Mouse (Mus musculus): ENCODE data around the gene Ilvbl. TPM values are rescaled to one million over a fixed set of nuclear protein-coding genes. Genes with fewer than 3 reads are reported as not detected.
"Not testable (repeated sequence)": the region's sequence is repeated elsewhere in the genome, so short reads cannot be mapped to it uniquely, and the experiment has no call there.

The Ilvbl gene
- total RNA-seq, 2 experiments from 2014 or later, result 38.3 to 85.5 TPM

GRCm38 (mm10) chr10:78589291-78589690 is 15.1 kb downstream of the Ilvbl start:
- no peak for ATAC-seq (replicated peaks; ENCODE audit: low FRiP score, low TSS enrichment, poor library complexity, severe bottlenecking)

- ATAC-seq (replicated peaks; ENCODE audit: low FRiP score, low TSS enrichment, poor library complexity, severe bottlenecking), result no peak
These were observed 15.8 kb downstream of the Ilvbl start for GRCm38 (mm10) chr10:78589901-78590300.

- ATAC-seq (replicated peaks; ENCODE audit: low FRiP score, low TSS enrichment, poor library complexity, severe bottlenecking), result 0 out of 2 replicates have a peak, but pooled peaks have one; percentile 35
These were observed 16.6 kb downstream of the Ilvbl start for GRCm38 (mm10) chr10:78590744-78591143.

- ATAC-seq (replicated peaks; ENCODE audit: low FRiP score, low TSS enrichment, poor library complexity, severe bottlenecking), result no peak; the same call in 1 of the 2 replicates
These were observed 17.5 kb downstream of the Ilvbl start, which contains the start of gene Syde1 for GRCm38 (mm10) chr10:78591406-78592328. TSS of gene Syde1 (minus strand) at chr10:78591964.

GRCm38 (mm10) chr10:78592856-78593379 is 18.8 kb downstream of the Ilvbl start:
- no peak for ATAC-seq (replicated peaks; ENCODE audit: low FRiP score, low TSS enrichment, poor library complexity, severe bottlenecking)

- no peak for ATAC-seq (replicated peaks; ENCODE audit: low FRiP score, low TSS enrichment, poor library complexity, severe bottlenecking)
These were observed 19.6 kb downstream of the Ilvbl start for GRCm38 (mm10) chr10:78593736-78594135.

- no peak for ATAC-seq (replicated peaks; ENCODE audit: low FRiP score, low TSS enrichment, poor library complexity, severe bottlenecking)
These were observed 20.0 kb downstream of the Ilvbl start for GRCm38 (mm10) chr10:78594157-78594556.

GRCm38 (mm10) chr10:78594566-78594965 is 20.4 kb downstream of the Ilvbl start:
- no peak for ATAC-seq (replicated peaks; ENCODE audit: low FRiP score, low TSS enrichment, poor library complexity, severe bottlenecking)

GRCm38 (mm10) chr10:78599865-78600264 is 25.7 kb downstream of the Ilvbl start:
- no peak for ATAC-seq (replicated peaks; ENCODE audit: low FRiP score, low TSS enrichment, poor library complexity, severe bottlenecking)

GRCm38 (mm10) chr10:78605080-78605479 is 30.9 kb downstream of the Ilvbl start:
- ATAC-seq (replicated peaks; ENCODE audit: low FRiP score, low TSS enrichment, poor library complexity, severe bottlenecking), result peak; percentile 74; the same call in 1 of the 2 replicates

- ATAC-seq (replicated peaks; ENCODE audit: low FRiP score, low TSS enrichment, poor library complexity, severe bottlenecking), result no peak
These were observed 33.5 kb downstream of the Ilvbl start for GRCm38 (mm10) chr10:78607602-78608001.

- no peak for ATAC-seq (replicated peaks; ENCODE audit: low FRiP score, low TSS enrichment, poor library complexity, severe bottlenecking)
These were observed 43.8 kb downstream of the Ilvbl start, which contains the start of gene Olfr1357 for GRCm38 (mm10) chr10:78617974-78618373. TSS of gene Olfr1357 (minus strand) at chr10:78618074.

GRCm38 (mm10) chr10:78623143-78623542 is 49.0 kb downstream of the Ilvbl start:
- not testable (repeated sequence) for ATAC-seq (replicated peaks; ENCODE audit: low FRiP score, low TSS enrichment, poor library complexity, severe bottlenecking)

GRCm38 (mm10) chr10:78630194-78630593 is 56.0 kb downstream of the Ilvbl start:
- ATAC-seq (replicated peaks; ENCODE audit: low FRiP score, low TSS enrichment, poor library complexity, severe bottlenecking), result no peak

- ATAC-seq (replicated peaks; ENCODE audit: low FRiP score, low TSS enrichment, poor library complexity, severe bottlenecking), result peak; percentile 84
These were observed 58.2 kb downstream of the Ilvbl start for GRCm38 (mm10) chr10:78632311-78632710.

Other genes with a start within 250 kb of the Ilvbl start
- gene Agpat3, start 221.9 kb upstream of the Ilvbl start, total RNA-seq (2014; fragmentation: Nextera tagmentation), result 20.4 and 22.9 TPM in 2 replicates
- gene Agpat3, start 221.9 kb upstream of the Ilvbl start, total RNA-seq (2017), result 11.6 and 23.9 TPM in 2 replicates
- 202 and 217 TPM in 2 replicates for gene Rrp1, start 161.3 kb upstream of the Ilvbl start, total RNA-seq (2014; fragmentation: Nextera tagmentation)
- 450 and 532 TPM in 2 replicates for gene Rrp1, start 161.3 kb upstream of the Ilvbl start, total RNA-seq (2017)
- 55.3 and 72.9 TPM in 2 replicates for gene Cstb, start 148.7 kb upstream of the Ilvbl start, total RNA-seq (2014; fragmentation: Nextera tagmentation)
- 28.9 and 35.7 TPM in 2 replicates for gene Cstb, start 148.7 kb upstream of the Ilvbl start, total RNA-seq (2017)
- gene Pdxk, start 109.4 kb upstream of the Ilvbl start, total RNA-seq (2014; fragmentation: Nextera tagmentation), result 19.2 and 20.1 TPM in 2 replicates
- 8.5 and 16.1 TPM in 2 replicates for gene Pdxk, start 109.4 kb upstream of the Ilvbl start, total RNA-seq (2017)
- not detected in 2 replicates for gene Olfr1358, start 56.9 kb upstream of the Ilvbl start, total RNA-seq (2014; fragmentation: Nextera tagmentation)
- not detected in 2 replicates for gene Olfr1358, start 56.9 kb upstream of the Ilvbl start, total RNA-seq (2017)
- gene Syde1, start 17.6 kb downstream of the Ilvbl start, total RNA-seq (2014; fragmentation: Nextera tagmentation), result 0.32 TPM in 1 of 2 replicates, not detected in the other
- not detected in 2 replicates for gene Syde1, start 17.6 kb downstream of the Ilvbl start, total RNA-seq (2017)
- gene Olfr1357, start 43.7 kb downstream of the Ilvbl start, total RNA-seq (2014; fragmentation: Nextera tagmentation), result not detected in 2 replicates
- not detected in 2 replicates for gene Olfr1357, start 43.7 kb downstream of the Ilvbl start, total RNA-seq (2017)
- gene Casp14, start 143.9 kb downstream of the Ilvbl start, total RNA-seq (2014; fragmentation: Nextera tagmentation), result not detected in 2 replicates
- gene Casp14, start 143.9 kb downstream of the Ilvbl start, total RNA-seq (2017), result not detected in 2 replicates
- not detected in 2 replicates for gene Ccdc105, start 178.7 kb downstream of the Ilvbl start, total RNA-seq (2014; fragmentation: Nextera tagmentation)
- not detected in 2 replicates for gene Ccdc105, start 178.7 kb downstream of the Ilvbl start, total RNA-seq (2017)
- not detected in 2 replicates for gene Slc1a6, start 206.2 kb downstream of the Ilvbl start, total RNA-seq (2014; fragmentation: Nextera tagmentation)
- gene Slc1a6, start 206.2 kb downstream of the Ilvbl start, total RNA-seq (2017), result not detected in 2 replicates